Comparison of ENCODE assay signal across 8 mouse cellular contexts in genomic region chr3:52270511-52270910, GRCm38 (mm10). TPM values are rescaled to one million over a fixed set of nuclear protein-coding genes. Genes with fewer than 3 reads are reported as not detected.
A peak's percentile ranks its signal among the peaks of the same experiment; 100 is the strongest.
DNase-seq lines count a peak whose midpoint lies in the region; ATAC-seq and TF ChIP-seq lines count a peak whose summit lies in the region.

No protein-coding gene starts in this region.

- TF ChIP-seq POLR2A in spleen, adult 2 months (IDR thresholded peaks at IDR 0.05; ENCODE audit: low read depth, low read length), result no peak
- no peak for TF ChIP-seq POLR2A in limb, embryonic 14.5 days (IDR thresholded peaks at IDR 0.05; ENCODE audit: borderline replicate concordance, extremely low read depth, insufficient read depth, insufficient read length)

- peak overlapping the region; percentile 99 for H3K27ac ChIP-seq in spleen, adult 2 months (ENCODE audit: insufficient read depth, low read length)
- H3K27ac ChIP-seq in limb, embryonic 14.5 days (replicated peaks; ENCODE audit: low read depth, low read length), result no peak overlapping the region
- 0 out of 2 replicates have a peak overlapping the region, but pooled peaks have one; percentile 2 for H3K27ac ChIP-seq in stomach, embryonic 16.5 days (ENCODE audit: low read length)

- peak overlapping the region; percentile 96 for H3K4me2 ChIP-seq in limb, embryonic 14.5 days (replicated peaks; ENCODE audit: low read depth, low read length, severe bottlenecking)
- H3K4me2 ChIP-seq in stomach, embryonic 16.5 days (ENCODE audit: low read depth, low read length), result peak overlapping the region; percentile 98

- ATAC-seq in limb, embryonic 14.5 days (ENCODE audit: low FRiP score, low read depth), result no peak
- ATAC-seq in stomach, embryonic 16.5 days (ENCODE audit: insufficient read depth, low FRiP score), result no peak

- DNase-seq in adrenal gland, adult 2 months, result peak; percentile 48
- DNase-seq in adrenal gland, postnatal 25 days, result no peak
- no peak for DNase-seq in spleen, adult 2 months (ENCODE audit: low read depth in 1 of 2, low spot score in 2 of 2)
- DNase-seq in spleen, adult 12 weeks (ENCODE audit: low spot score), result no peak
- DNase-seq in limb, embryonic 14.5 days (ENCODE audit: low spot score), result no peak
- DNase-seq in cerebellum, postnatal 36 days, result no peak
- DNase-seq in spleen, adult 18-20 months, result no peak

- no peaks in the 10 kb centered on the region for H3K36me3 ChIP-seq in spleen, adult 2 months (ENCODE audit: control insufficient read depth, insufficient read depth, low read length)
- no peaks in the 10 kb centered on the region for H3K36me3 ChIP-seq in limb, embryonic 14.5 days (ENCODE audit: control insufficient read depth, insufficient read depth, low read length)
- no peaks in the 10 kb centered on the region for H3K36me3 ChIP-seq in stomach, embryonic 16.5 days (ENCODE audit: control insufficient read depth, insufficient read depth, low read length)

- H3K27me3 ChIP-seq in spleen, adult 2 months (ENCODE audit: control insufficient read depth, insufficient read depth, low read length), result no peaks in the 10 kb centered on the region; the same call in 1 of the 2 replicates
- H3K27me3 ChIP-seq in limb, embryonic 14.5 days (ENCODE audit: control insufficient read depth, insufficient read depth, low read length), result peaks cover 10% of the 10 kb centered on the region
- H3K27me3 ChIP-seq in stomach, embryonic 16.5 days (ENCODE audit: control insufficient read depth, insufficient read depth, low read length), result no peaks in the 10 kb centered on the region

- no peak for TF ChIP-seq CTCF in spleen, adult 2 months (IDR thresholded peaks at IDR 0.05; ENCODE audit: extremely low read depth, insufficient read depth, insufficient read length, insufficient replicate concordance)

- H3K9ac ChIP-seq in limb, embryonic 14.5 days (ENCODE audit: low read depth, low read length, severe bottlenecking), result peak overlapping the region; percentile 79; the same call in 1 of the 2 replicates
- H3K9ac ChIP-seq in stomach, embryonic 16.5 days (ENCODE audit: low read length), result peak overlapping the region; percentile 92

- peaks cover 18% of the 10 kb centered on the region for H3K4me1 ChIP-seq in spleen, adult 2 months (ENCODE audit: control insufficient read depth, insufficient read depth, insufficient read length)
- peaks cover 8% of the 10 kb centered on the region; the same call in 1 of the 2 replicates for H3K4me1 ChIP-seq in limb, embryonic 14.5 days (ENCODE audit: control insufficient read depth, insufficient read depth, low read length)
- H3K4me1 ChIP-seq in stomach, embryonic 16.5 days (ENCODE audit: control insufficient read depth, insufficient read depth, low read length), result peaks cover 13% of the 10 kb centered on the region

- H3K9me3 ChIP-seq in limb, embryonic 14.5 days (ENCODE audit: control insufficient read depth, low read length), result no peaks in the 10 kb centered on the region
- H3K9me3 ChIP-seq in stomach, embryonic 16.5 days (replicated peaks; ENCODE audit: control insufficient read depth, low read length), result no peaks in the 10 kb centered on the region

- H3K4me3 ChIP-seq in spleen, adult 2 months (ENCODE audit: extremely low read depth, insufficient read depth, insufficient read length), result peak overlapping the region; percentile 79
- peak overlapping the region; percentile 90 for H3K4me3 ChIP-seq in limb, embryonic 14.5 days (replicated peaks; ENCODE audit: low read length)
- H3K4me3 ChIP-seq in stomach, embryonic 16.5 days (replicated peaks; ENCODE audit: low read length), result peak overlapping the region; percentile 87

- WGBS in spleen, adult 2 months, result 7% methylated on average over 3 of the region's 3 CpGs
- 11% methylated on average over 3 of the region's 3 CpGs for WGBS in limb, embryonic 14.5 days
- 16% methylated on average over 3 of the region's 3 CpGs for whole genome bisulfite sequencing in stomach, embryonic 16.5 days

RNA-seq across cellular contexts. Expression of gene Foxo1, which starts 2.4 kb away (rescaled TPM):
- 10 to 100 TPM; 21.8 to 27.9 TPM for total RNA-seq in adrenal gland, adult 2 months (2021)
- polyA plus RNA-seq in adrenal gland, adult 2 months (2012; rRNA removed), result 22.5 and 23.1 TPM in 2 replicates
- total RNA-seq in adrenal gland, postnatal 25 days (2021), result 24.0 and 26.1 TPM in 2 replicates
- 21.3 and 33.2 TPM in 2 replicates for polyA plus RNA-seq in spleen, adult 2 months (2012; rRNA removed)
- polyA plus RNA-seq in limb, embryonic 14.5 days (2012; rRNA removed), result 7.6 and 9.3 TPM in 2 replicates
- 7.0 and 8.5 TPM in 2 replicates for polyA plus RNA-seq in limb, embryonic 14.5 days (2014; fragmentation: Nextera tagmentation; extraction: Ambion mirVana)
- 4.4 and 5.1 TPM in 2 replicates for polyA plus RNA-seq in stomach, embryonic 16.5 days (2015; fragmentation: Nextera tagmentation; extraction: Ambion mirVana)
